Mouse (Mus musculus): ENCODE data around the gene Tnfrsf19.

The Tnfrsf19 gene

DNA sequence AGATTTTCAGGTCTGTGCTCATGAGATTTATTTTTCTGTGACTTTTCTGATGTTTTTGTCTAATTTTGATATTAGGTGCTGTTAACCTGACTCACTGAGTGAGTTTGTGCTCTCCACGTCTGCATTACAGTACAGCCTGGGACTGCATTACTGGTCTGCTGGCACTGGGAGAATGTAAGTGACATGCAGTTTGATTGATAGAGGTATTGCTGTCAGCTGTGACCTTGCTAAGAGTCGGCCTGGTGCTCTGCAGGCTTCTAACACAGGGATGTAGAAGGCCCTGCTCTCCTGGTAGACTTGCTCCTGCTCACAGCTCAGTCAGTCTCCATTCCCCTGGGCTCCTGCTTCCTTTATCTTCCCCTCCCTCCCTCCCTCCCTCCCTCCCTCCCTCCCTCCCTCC lies 25.3 kb downstream of the Tnfrsf19 start:
- no peak for DNase-seq (ENCODE audit: inconsistent ontology term)

DNA sequence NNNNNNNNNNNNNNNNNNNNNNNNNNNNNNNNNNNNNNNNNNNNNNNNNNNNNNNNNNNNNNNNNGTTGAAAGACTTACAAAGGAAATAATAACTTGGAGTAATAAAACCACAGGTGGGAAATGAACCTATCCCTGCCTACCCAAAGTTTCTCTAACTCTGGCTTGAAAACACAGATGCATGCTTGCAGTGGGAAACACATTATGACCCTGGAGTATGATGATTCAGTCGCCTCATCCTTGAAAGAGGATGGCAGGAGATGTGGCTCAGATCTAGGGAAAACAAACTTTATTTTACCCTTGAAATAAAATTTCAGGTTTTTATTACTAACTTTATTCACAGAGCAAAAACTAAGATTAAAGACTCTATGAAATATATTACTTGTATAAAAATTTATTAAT lies 26.4 kb downstream of the Tnfrsf19 start:
- no peak for DNase-seq (ENCODE audit: inconsistent ontology term)

DNA sequence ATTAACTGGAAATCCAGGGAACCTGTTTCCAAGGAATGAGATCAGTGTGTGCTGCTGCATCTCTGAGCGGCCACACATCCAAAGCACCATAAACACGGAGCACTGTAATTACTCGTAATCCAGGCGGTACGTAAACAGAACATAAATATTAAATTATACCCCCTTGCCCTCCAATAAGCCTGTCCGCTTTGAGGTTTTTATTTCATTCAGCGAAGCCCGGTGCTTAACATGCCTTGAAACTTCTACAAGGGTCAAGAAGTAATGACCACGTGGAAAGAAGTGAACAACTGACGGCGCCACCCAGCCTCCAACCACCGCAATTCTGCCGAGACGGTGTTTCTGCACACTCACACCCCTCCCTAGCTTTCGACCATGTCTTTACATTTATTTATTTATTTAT lies 31.7 kb downstream of the Tnfrsf19 start:
- DNase-seq (ENCODE audit: inconsistent ontology term), result no peak

DNA sequence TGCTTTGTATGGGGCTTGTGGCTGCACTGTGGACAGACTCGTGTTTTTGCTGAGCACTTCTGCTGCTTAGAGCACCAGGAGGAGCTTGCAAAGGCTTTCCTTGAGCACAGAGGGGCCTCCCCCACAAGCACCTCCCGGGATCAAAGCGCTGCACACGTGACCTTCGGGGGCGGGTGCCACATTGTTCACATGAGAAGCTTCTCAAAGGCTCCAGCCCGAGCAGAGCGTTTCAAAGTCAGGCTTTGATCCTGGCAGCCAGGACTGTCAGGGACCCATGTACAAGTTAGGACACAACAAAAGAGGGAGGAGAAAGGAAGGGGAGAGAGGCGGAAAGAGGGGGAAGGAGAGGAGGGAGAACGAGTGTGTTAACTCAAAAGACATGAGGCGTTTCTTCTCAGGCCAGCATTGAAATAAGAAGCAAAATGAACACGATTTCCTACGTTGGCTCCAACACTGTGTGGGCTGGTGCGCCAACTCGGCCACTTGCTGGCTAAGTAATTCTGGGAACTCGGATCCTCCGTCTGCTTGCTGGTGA lies 33.8 kb downstream of the Tnfrsf19 start:
- peak; percentile 42 for DNase-seq (ENCODE audit: inconsistent ontology term)

DNA sequence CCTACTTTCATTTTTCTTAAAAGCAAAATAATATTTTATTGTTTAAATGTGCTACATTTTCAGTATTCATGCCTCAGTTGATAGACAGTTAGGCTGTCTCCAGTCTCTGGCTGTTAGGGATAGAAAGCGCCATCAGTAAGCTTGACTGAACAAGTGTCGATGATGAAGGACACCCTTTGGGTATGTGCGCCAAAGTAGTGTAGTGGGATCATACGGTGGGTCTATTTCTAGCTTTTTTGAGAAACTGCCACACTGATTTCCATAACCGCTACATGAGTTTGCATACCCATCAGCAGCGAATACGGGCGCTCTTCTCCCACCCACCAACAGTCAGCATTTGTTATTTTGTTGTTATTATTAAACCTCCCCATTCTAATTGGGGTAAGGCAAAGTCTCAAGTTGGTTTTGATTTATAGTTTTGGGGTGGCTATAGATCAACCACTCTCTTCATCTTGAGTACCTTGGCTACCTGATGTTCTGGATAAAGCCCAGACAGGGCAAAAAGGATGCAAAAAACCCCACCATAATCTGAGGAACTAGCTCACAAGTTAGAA lies 34.6 kb downstream of the Tnfrsf19 start:
- DNase-seq (ENCODE audit: inconsistent ontology term), result no peak

DNA sequence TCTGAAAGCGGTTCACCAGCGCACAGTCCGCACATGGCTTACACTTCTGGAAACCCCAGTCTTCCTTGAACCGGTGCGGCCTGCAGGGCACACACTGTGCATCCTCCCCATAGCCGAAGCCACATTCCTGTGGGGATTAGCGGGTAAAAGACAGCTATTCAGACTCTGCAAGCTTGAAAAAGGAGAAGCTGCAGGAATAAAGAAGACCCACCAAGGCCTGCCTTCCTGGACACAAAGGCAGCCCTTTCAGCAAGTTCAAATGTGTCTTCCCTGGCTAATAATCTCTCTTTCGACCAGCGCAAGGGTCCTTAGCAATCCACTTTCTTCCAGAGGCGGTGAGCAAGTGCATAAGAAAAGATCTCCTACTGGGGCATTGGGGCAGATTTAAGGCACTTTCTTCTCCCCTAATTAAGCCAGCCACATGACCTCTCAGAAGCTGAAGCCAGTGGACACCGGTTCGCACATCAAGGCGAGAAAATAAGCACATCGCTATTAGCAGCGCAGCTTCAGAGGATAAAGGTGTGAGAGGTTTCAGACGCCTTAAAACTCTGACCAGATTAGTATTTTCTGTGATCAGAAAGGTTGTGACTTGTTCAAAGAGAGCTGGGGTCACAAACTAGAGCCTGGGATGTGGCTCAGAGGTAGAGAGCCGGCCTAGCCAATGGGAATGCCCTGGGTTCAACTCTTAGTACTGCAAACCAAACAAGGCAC lies 41.0 kb downstream of the Tnfrsf19 start:
- peak; percentile 43 for DNase-seq (ENCODE audit: inconsistent ontology term)

DNA sequence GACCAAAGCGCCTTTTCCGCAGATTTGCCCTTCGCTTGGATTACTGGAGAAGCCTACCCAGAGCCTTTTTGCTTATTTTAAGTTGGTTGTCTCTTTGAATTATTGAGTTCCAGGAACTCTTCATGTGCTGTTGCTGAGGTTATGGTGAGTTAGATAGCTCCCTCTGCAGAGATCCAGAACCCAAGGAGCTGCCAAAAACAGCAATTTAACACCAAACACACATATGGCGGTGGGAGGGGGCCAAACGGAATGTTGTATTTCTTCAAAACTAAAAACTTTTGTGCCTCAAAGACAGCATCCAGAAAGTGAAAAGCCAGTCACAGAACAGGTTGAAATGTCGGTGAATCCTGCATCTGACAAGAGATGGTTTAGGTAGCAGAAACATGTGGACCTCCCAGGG lies 42.6 kb downstream of the Tnfrsf19 start:
- no peak for DNase-seq (ENCODE audit: inconsistent ontology term)

DNA sequence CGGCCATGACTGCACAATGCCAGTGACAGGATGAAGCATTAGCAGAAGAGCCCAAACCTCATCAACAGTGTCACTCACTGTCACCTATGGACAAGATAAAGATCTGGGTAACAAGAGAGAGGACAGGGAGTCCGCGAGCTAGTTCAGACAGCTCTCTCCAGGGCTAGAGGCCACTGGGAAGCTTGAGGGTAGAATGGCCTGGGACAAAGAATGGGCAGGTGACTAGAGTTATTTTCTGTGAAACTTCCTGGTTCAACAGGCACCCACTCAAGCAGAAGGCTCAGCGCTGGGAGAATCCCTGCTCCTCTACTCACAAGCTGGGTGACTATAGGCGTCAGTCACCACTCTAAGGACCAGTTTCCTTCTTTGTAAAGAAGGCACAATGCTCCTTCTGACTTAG lies 46.2 kb downstream of the Tnfrsf19 start:
- DNase-seq (ENCODE audit: inconsistent ontology term), result no peak

DNA sequence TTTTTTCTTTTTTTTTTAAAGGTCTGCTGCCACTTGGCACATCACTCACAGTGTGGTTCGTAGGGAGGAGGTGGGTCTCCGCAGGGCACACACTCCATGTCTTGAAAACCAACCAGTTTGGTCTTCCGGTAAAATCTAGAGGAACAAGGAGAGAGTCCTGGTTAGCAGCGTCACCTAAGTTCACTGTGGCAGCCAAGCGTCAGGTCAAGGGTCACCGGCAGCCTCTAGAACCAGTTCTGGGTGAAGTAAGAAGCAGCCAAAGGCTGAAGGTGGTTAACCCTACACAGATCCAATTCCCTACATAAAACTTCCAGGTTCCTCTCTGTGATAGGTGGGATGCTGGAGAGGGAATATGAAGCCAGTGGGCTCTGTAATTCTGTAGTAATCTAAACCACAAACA lies 49.7 kb downstream of the Tnfrsf19 start:
- DNase-seq (ENCODE audit: inconsistent ontology term), result no peak

DNA sequence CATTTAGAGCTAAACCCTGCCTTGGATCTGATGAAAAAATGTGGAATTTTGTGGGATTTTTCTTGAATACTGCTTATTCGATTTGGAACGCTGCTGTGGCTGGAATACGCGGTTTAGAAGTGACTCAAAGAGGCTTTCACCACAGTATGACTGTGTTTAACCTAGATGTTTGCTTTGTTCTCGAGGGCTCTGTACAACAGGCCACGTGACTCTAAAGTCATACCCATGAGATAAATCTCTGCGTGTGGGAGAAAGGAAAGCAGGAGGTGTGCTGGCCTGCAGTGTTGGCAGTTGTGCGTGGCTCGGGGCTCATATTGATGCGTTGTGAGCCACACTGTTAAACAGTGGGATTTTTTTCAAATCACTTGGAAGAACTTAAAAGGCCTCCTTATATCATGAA lies 52.8 kb downstream of the Tnfrsf19 start:
- no peak for DNase-seq (ENCODE audit: inconsistent ontology term)

DNA sequence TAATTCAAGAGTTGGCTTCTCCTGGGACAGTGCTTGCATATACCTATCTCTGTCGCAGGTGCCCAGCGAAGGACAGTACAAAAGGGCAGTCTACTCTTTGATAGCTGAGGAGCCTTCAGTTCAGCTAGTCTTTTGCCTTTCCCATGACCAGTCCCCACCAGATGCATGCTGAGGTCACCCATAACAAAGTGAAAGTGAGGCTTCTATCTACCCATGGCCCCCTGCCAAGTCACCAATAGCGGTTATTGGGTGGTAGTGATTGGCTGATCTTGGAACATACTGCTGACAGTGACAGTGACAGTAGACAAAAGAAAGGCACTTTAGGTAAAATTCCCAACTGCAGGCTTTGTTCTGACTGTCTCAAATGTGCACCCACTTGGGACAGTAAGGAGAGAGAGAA lies 53.2 kb downstream of the Tnfrsf19 start:
- DNase-seq (ENCODE audit: inconsistent ontology term), result peak; percentile 33

DNA sequence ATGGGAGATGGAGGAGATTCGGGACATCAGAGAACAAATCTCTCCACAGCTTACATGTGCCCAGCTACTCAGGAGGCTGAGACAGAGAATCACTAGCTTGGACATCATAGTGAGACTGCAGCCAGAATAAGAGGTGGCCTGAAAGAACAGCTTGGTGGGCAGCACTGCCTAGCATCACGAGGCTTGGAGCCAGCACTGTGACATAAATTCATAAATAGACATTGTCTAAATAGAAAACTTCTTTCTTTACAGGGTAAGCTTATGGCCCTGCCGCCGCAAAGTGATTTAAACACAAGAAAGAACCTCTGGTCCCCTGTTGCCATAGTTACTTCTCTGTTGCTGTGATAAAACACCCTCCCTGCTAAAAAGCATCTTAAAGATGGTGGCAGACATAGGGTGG lies 54.1 kb downstream of the Tnfrsf19 start:
- DNase-seq (ENCODE audit: inconsistent ontology term), result no peak

DNA sequence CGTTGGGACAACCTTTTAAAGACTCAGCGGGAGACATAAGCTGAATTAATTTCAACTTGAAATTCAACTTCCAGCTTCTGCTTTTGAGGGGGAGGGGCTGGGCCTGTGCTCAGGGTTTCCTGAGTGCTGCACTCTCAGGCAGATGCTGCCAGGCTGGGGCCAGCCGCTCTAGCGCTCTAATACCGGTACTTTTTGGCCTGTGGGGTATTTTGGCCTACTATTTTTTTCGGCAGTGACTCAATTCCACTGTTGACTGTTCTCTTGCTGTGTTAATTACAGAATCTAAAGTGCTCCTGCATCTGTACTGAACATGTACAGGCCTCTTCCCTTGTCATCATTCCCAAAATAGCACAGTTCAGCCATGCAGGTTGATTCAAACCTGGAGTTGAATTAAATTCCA lies 58.1 kb downstream of the Tnfrsf19 start:
- no peak for DNase-seq (ENCODE audit: inconsistent ontology term)

DNA sequence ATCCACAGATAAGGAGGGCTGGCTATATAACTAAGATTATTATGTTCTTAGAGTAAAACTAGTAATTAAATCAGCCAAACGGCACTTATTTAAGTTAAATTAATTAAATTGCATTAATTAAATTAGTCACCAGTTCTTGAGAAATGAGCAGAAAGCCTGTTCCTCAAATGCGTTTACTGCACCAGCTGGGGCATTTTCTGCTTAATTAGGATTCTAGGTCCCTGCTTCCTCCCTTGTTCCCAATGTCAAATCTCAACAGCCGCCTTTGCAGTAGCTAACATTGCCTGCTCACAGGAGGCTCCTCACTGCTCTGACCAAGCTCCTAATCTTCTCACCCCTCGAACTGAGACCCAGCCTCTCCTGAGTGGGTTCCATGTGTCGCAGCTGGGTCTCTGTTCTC lies 59.4 kb downstream of the Tnfrsf19 start:
- no peak for DNase-seq (ENCODE audit: inconsistent ontology term)

DNA sequence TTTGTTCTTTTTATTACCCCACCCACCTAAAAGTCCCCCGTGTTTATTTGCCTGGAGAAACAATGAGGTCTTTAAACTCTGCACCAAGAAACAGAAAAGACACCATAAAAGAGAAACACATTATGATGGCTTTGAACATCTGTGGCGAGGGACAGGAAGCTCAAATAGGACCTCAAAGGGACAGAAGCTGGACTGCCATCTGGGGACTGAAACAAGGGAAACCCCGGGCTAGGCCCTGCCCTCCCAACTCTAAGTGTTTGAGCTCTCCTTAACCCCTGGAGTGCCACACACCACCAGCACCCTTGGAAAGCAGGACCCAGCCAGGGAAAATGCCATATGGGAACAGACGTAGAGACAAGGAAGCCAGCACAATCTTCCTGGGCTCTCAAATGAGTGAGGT lies 61.2 kb downstream of the Tnfrsf19 start:
- no peak for DNase-seq (ENCODE audit: inconsistent ontology term)

DNA sequence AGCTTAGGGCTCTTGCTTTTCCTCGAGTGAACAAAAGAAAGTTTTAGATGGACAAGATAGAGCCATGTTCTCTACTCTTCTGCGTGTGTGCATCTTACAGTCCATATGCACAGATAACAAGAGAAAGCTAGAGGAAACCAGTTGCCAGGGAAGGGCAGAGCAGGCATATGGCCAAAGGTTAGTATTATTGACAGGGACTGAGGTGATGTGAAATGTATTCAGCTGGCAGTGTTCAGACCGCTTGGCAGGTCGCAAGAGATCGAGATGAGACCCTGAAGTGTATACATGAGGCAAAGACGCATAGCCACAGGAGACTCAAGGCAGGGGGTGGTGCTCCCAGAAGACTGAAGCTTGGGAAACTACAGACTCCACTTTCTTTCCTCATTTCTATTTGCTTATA lies 62.0 kb downstream of the Tnfrsf19 start:
- DNase-seq (ENCODE audit: inconsistent ontology term), result no peak

DNA sequence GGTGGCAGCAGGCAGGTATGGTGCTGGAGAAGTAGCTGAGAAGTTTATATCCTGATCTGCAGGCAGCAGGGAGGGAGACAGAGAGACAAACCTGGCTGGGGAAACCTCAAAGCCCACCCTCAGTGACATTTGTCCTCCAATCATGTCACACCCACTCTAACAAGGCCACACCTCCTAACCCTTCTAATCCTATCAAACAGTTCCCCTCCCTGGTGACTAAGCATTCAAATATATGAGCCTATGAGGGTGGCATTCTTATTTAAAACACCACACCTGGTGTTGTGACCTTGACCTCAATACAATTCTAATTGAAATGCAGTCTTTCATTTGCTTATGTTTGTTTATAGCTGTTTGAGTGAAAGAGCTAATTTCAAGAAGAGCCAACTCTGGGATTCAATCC lies 64.2 kb downstream of the Tnfrsf19 start:
- no peak for DNase-seq (ENCODE audit: inconsistent ontology term)

DNA sequence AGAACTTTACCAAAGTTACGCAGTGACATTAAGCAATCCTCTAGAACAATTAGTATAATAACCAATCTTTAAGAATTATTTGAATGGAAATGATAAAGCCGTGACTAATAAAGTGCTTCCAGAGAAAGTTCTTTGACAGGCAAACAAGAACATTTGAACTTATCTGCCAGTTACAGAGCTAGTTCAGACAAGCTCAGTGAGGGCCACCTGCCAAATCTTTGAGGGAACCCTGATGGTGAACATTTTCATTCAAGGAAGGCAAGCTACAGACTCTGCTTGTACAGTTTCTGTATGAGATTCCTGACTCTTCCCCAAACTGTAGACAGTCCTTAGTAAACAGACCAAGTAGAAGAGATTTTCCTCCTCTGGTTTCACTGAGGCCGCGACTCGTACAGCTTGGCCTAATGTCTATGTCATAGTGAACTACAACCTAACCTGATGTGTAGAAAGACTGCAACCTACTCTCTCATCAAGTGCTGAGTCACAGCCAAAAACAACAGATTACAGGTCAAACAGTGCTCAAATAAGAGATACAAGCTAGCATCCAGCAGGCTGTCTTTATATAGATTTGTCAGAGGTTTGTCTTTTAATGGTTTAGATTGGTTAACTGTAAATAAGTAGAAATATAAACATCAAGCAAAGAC lies 65.9 kb downstream of the Tnfrsf19 start:
- DNase-seq (ENCODE audit: inconsistent ontology term), result no peak

DNA sequence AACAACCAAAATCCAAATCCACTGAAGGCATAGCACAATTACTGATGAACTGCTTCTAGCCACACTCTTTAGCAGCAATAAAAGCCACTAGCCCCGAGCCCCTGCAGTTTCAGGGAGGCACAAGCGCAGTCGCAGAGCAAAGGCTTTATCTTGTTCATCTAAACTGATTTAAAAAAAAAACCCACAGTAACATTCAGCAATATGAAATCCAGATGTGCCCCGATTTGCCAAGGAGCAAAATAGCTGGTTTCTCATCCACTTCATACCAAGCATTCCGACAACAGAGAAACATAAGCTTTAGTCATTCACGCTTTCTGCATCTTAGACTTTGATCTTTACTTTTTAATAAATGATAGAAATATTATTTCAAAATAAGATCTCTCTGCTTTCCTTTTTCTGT lies 68.2 kb downstream of the Tnfrsf19 start:
- DNase-seq (ENCODE audit: inconsistent ontology term), result no peak

DNA sequence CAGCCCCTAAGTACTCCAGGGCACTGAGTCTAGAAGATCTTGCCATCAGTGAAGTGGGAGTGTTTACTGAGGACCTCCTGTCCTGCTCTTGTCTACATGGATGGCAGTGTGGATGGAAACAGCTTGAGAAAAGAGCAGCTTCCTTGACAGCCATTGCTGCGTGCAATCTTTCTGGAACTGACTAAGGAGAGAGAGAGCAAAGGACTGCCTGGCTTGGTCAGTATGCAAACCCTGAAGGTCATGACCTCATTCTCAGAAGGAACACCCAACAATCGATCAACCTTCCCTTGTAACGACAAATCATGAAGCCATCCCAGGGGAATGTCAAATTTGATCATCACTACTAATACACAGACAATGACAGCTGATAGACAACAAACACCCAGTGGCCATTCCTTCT lies 70.1 kb downstream of the Tnfrsf19 start:
- DNase-seq (ENCODE audit: inconsistent ontology term), result no peak

DNA sequence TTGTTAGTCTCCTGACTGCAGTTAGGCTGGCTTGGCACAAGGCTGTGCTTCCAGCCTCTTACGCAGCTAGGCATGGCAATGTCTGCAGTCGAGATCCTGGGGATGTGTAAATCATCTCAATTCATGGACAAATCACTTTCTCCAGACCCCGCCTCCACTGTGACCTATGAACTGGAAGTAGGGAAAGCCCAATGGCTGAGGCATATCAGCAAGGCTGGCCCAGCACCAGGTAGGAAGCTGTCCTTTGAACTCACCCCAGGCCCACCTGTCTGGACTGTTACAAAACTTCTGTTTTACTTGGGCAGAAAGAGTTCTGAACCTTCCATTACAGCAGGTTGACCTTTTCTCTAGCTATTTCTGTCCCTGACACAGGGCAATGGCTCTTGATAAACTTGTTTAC lies 70.6 kb downstream of the Tnfrsf19 start:
- no peak for DNase-seq (ENCODE audit: inconsistent ontology term)

DNA sequence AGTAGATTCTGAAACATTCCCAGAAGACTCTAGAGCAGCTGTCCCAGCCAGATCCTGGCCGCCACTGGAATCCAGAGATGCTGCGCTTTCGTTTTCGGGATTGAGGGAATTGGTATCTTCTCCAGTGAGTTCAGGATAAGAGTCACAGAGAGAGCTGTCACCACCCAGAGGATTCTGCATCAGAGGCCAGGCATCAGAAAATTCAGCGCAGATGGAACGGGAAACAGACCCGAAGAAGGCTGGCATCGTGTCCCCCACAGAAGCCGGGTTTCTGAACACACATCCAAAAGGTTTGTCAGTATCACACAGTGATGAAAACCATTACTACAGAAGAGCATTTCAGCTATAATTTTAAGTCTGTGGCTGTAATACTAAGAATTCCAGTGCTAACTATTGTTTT lies 75.3 kb downstream of the Tnfrsf19 start:
- DNase-seq (ENCODE audit: inconsistent ontology term), result no peak

DNA sequence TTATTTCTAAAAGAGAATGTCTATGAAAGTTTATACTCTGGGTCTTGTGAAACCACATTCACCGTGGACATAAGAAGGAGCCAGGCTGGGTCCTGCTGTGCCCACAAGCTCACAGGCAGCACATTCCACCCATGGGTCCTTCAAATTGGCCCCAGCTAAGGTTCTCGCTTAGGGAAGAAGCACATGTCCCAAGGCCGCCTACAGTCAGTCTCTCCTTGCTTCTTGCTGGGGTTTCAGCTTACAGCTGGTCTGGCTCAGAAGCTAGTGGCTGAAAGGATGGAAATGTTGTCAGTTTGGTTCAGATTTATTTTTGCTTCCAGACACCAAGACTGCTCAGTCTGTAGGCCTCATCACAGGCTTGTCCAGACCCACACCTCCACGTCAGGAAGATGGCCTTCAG lies 80.2 kb downstream of the Tnfrsf19 start:
- DNase-seq (ENCODE audit: inconsistent ontology term), result no peak
